Mouse (Mus musculus) colon, adult 2 months (tissue): ENCODE measurements around the gene St6gal1. TPM values are rescaled to one million over a fixed set of nuclear protein-coding genes. Genes with fewer than 3 reads are reported as not detected.

ENCODE experiments used
- polyA plus RNA-seq: library from polyadenylated mRNA; depleted of rRNA; stranded (reverse); fragments of >200 nt; gene quantifications from 2 replicates; pipeline ENCODE4 v1.2.3, GENCODE M21; 2012; rRNA removed

The St6gal1 gene
- 25.1 and 25.3 TPM in 2 replicates for polyA plus RNA-seq

GRCm38 (mm10) chr16:23224671-23225068 is at the start of gene St6gal1:
TSS of gene St6gal1 (plus strand) at chr16:23224740.

Other genes starting within 250 kb of the St6gal1 start
- gene Kng2, start 195.3 kb upstream of the St6gal1 start, polyA plus RNA-seq: not detected in 2 replicates
- not detected in 2 replicates for gene Kng1, start 166.9 kb upstream of the St6gal1 start, polyA plus RNA-seq
- gene Eif4a2, start 117.3 kb upstream of the St6gal1 start, polyA plus RNA-seq: 46.9 and 50.8 TPM in 2 replicates
- 0.29 TPM in 1 of 2 replicates, not detected in the other for gene Rfc4, start 97.0 kb upstream of the St6gal1 start, polyA plus RNA-seq
- 15.4 and 18.9 TPM in 2 replicates for gene Adipoq, start 78.2 kb upstream of the St6gal1 start, polyA plus RNA-seq
- gene Rtp1, start 204.4 kb downstream of the St6gal1 start, polyA plus RNA-seq: not detected in 2 replicates